Mouse (Mus musculus) brain, embryonic 14.5 days (tissue): Measurements from ENCODE around the gene Gm44503.

Experiments used
- CTCF ChIP-seq: fragments of 200-500 bp; IDR thresholded peaks from 2 replicates; pipeline ENCODE4 v1.5.1; 2012; ENCODE audit warnings: inconsistent platforms, mild to moderate bottlenecking, moderate library complexity, borderline replicate concordance; ENCODE audit not compliant: insufficient read depth, insufficient read length; ENCODE audit errors: extremely low read depth
- POLR2A ChIP-seq: fragments of 200-500 bp; IDR thresholded peaks from 2 replicates; pipeline ENCODE4 v1.6.1; 2012; ENCODE audit warnings: mild to moderate bottlenecking, inconsistent platforms, borderline replicate concordance; ENCODE audit not compliant: poor library complexity, insufficient read depth, insufficient read length, severe bottlenecking; ENCODE audit errors: extremely low read depth

GRCm38 (mm10) chr9:73019841-73020240, 61.2 kb downstream of the Gm44503 start:
- TF ChIP-seq CTCF (no peak), POLR2A (no peak)
